Mouse (Mus musculus): ENCODE measurements at regions not wholly inside any gene's neighbourhood (a gene's known extent, or its start where the extent isn't known, plus 50 kb on each side); places are given as distances from the start of the nearest gene placed in this dataset.
A peak's percentile ranks its signal among the peaks of the same experiment; 100 is the strongest.

DNA sequence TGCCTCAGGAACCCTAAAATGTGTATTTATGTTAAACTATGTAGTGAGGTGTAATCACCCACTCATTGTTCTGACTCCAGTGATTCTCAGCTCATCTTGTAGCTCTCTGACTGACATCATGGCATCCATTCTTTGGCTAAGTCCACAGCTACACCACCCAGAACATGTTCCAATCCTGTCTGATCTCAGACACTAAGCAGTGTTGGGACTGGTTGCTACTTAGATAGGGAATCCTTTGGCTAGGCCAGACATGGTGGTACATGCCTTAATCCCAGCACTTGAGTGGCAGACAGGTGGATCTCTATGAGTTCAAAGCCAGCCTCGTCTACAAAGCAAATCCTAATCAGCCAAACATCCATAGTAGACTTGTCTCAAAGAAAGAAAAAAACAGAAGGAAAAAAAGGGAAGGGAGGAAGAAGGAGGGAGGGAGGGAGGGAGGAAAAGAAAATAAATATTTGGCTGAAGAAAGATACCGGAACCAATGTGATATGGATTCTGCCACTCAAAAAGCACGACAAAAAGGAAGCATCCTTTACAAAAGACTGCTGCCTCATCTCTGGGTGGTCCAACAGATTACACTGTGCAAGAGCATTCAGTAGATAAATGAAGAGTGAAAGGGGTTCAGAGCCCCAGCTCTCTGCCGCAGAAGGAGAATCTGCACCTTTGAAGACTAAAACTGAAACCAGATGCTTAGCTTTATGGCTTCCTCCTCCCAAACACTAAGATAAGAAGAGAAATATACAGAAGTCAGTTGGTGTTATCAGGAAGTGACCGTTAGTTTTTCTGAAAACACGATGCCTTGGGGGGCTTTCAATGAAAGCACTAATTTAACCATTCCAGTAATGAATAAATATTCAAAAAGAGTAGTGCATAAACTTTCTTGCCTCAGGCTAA is 51.5 kb upstream of the Med13 start:
- ATAC-seq = no peak
- H3K27ac ChIP-seq = no peak overlapping the region

DNA sequence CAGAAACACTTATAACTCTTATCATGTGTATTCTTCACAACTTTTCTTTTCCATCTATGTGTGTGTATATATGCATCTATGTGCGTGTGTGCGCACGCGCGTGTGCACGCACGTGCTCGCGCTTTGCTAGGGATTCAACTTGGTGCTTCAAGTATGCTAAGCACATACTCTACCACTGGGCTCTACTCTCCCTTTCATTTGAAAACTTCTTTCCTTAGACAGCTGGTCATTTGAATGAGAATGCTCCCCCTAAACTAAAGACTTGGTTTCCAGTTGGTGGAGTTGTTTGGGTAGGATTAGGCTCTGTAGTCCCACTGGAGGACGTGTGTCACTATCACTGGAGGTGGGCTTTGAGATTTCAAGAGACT is 52.2 kb upstream of the Med13 start:
- WGBS = 63% methylated on average over 10 of the region's 10 CpGs

More for the DNA sequence above, 51.5 kb upstream of the Med13 start:
- Histone ChIP-seq H3K9me3 (no peaks in the 10 kb centered on the region), H3K9ac (replicated peaks) (no peak overlapping the region), H3K36me3 (no peaks in the 10 kb centered on the region), H3K27me3 (no peaks in the 10 kb centered on the region; the same call in 1 of the 2 replicates), H3K4me2 (replicated peaks) (no peak overlapping the region), H3K4me3 (replicated peaks) (no peak overlapping the region), H3K4me1 (replicated peaks) (peaks cover 8% of the 10 kb centered on the region)
- 60% methylated on average over 6 of the region's 6 CpGs for WGBS

DNA sequence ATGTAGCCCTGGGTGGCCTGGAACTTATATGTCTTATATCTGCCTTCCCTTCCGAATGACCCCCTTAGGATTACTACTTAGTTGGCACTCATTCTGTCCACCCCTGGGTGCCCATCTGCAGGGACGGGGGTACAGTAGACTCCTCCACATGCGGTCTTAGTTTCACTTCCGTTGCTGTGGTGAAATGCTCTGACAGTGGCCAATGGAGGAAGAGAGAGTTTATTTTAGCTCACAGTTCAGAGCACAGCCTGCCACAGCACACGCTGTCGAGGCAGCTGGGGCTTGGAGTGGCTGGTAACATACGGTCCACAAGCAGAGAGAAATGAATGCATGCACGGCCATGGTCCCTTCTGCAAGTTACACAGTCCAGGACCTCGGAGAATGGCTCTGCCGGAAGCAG is 53.1 kb upstream of the Med13 start:
- H3K27ac ChIP-seq = no peak overlapping the region
- H3K4me1 ChIP-seq (replicated peaks) = peaks cover 8% of the 10 kb centered on the region
- no peak overlapping the region for H3K4me2 ChIP-seq (replicated peaks)
- H3K36me3 ChIP-seq = no peaks in the 10 kb centered on the region
- H3K9ac ChIP-seq (replicated peaks) = no peak overlapping the region
- H3K4me3 ChIP-seq (replicated peaks) = no peak overlapping the region
- H3K27me3 ChIP-seq = no peaks in the 10 kb centered on the region; the same call in 1 of the 2 replicates
- WGBS = 84% methylated on average over 10 of the region's 10 CpGs
- no peak for ATAC-seq
- no peaks in the 10 kb centered on the region for H3K9me3 ChIP-seq

More for the DNA sequence above, 52.2 kb upstream of the Med13 start:
- H3K9me3 ChIP-seq = no peaks in the 10 kb centered on the region
- H3K4me1 ChIP-seq (replicated peaks) = peaks cover 8% of the 10 kb centered on the region
- H3K27ac ChIP-seq = no peak overlapping the region
- H3K9ac ChIP-seq (replicated peaks) = no peak overlapping the region
- no peaks in the 10 kb centered on the region; the same call in 1 of the 2 replicates for H3K27me3 ChIP-seq
- no peak for ATAC-seq
- no peaks in the 10 kb centered on the region for H3K36me3 ChIP-seq
- H3K4me3 ChIP-seq (replicated peaks) = no peak overlapping the region
- no peak overlapping the region for H3K4me2 ChIP-seq (replicated peaks)

DNA sequence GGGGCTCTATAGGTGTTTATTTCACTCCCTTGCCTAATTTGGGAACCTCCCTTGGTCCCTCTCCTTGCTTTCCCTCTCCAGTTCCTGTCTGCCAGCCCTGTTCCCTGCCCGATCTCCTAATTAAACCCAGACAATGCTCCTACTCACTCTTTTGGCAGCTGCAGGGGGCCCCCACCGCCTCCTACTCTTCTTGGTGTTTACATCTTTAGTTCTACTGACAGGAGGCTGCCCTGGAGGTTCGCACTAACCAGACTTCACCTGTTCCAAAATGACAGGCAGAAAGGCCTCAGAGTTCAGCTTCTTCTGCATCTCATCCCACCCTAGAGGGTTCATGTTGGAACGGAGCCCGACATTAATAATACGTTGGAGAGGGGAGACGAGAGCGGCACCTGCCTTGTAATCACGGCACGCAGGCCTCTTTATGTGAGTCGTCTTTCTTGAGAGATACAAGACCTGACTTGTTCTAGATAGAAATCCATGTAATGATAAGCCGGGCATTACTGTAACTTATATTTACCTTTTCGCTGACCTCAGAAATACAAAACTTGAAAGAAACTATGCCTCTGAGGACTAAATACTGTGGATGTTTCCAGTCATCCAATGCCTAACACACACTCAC is 55.5 kb upstream of the Med13 start:
- H3K9me3 ChIP-seq = no peaks in the 10 kb centered on the region
- no peaks in the 10 kb centered on the region; the same call in 1 of the 2 replicates for H3K27me3 ChIP-seq
- 42% methylated on average over 13 of the region's 13 CpGs for WGBS
- H3K27ac ChIP-seq = no peak overlapping the region
- H3K4me1 ChIP-seq (replicated peaks) = peaks cover 24% of the 10 kb centered on the region
- no peak overlapping the region for H3K4me3 ChIP-seq (replicated peaks)
- H3K9ac ChIP-seq (replicated peaks) = no peak overlapping the region
- H3K4me2 ChIP-seq (replicated peaks) = no peak overlapping the region
- H3K36me3 ChIP-seq = no peaks in the 10 kb centered on the region
- no peak for ATAC-seq

DNA sequence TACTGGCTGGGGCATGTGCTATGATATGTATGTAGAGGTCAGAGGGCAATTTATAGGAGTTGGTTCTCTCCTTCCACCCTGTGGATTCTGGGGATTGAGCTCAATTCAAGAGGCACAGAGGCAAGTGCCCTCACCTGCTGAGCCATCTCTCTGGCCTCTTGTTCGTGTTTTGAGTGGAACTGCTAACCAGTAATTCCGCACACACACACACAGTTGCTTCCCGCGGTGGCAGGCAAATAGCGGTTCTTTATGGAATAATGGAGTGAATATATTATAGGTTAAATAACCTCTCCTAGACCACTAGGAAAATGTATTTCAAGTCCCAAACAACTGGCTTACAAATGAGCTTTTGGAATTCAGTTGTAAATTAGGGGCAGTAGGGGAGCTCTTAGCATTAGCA is 59.1 kb upstream of the Med13 start:
- no peaks in the 10 kb centered on the region; the same call in 1 of the 2 replicates for H3K27me3 ChIP-seq
- H3K4me1 ChIP-seq (replicated peaks) = peaks cover 24% of the 10 kb centered on the region
- no peak overlapping the region for H3K27ac ChIP-seq
- no peak overlapping the region for H3K4me3 ChIP-seq (replicated peaks)
- H3K9ac ChIP-seq (replicated peaks) = no peak overlapping the region
- H3K36me3 ChIP-seq = no peaks in the 10 kb centered on the region
- 24% methylated on average over 5 of the region's 5 CpGs for WGBS
- ATAC-seq = no peak
- H3K9me3 ChIP-seq = 0 out of 2 replicates have a peak, but pooled peaks cover 2% of the 10 kb centered on the region
- H3K4me2 ChIP-seq (replicated peaks) = no peak overlapping the region

DNA sequence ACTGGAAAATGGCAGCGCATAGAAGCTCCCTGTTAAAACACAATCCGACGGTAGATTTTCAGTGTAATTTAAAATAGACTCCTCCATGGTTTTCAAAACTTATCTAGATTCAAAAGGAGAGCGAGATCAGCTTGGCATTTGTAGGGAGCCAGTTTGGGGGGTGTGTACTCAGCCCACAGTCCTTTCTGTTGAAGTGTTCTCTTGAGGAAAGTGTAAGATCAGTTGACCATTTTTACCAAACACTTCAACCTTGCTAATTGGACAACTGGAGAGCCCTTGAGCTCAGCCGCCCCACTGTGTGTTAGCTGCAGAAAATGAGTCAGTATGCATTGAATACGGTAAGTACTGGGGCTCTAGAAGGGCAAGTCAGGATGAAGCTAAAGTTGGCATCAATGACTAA is 59.8 kb upstream of the Med13 start:
- Histone ChIP-seq H3K9ac (replicated peaks) (no peak overlapping the region), H3K4me1 (replicated peaks) (peaks cover 24% of the 10 kb centered on the region), H3K36me3 (no peaks in the 10 kb centered on the region), H3K27me3 (no peaks in the 10 kb centered on the region), H3K27ac (0 out of 2 replicates have a peak overlapping the region, but pooled peaks have one; percentile 27), H3K9me3 (0 out of 2 replicates have a peak, but pooled peaks cover 6% of the 10 kb centered on the region), H3K4me2 (replicated peaks) (no peak overlapping the region), H3K4me3 (replicated peaks) (no peak overlapping the region)
- WGBS = 39% methylated on average over 6 of the region's 6 CpGs
- no peak for ATAC-seq

DNA sequence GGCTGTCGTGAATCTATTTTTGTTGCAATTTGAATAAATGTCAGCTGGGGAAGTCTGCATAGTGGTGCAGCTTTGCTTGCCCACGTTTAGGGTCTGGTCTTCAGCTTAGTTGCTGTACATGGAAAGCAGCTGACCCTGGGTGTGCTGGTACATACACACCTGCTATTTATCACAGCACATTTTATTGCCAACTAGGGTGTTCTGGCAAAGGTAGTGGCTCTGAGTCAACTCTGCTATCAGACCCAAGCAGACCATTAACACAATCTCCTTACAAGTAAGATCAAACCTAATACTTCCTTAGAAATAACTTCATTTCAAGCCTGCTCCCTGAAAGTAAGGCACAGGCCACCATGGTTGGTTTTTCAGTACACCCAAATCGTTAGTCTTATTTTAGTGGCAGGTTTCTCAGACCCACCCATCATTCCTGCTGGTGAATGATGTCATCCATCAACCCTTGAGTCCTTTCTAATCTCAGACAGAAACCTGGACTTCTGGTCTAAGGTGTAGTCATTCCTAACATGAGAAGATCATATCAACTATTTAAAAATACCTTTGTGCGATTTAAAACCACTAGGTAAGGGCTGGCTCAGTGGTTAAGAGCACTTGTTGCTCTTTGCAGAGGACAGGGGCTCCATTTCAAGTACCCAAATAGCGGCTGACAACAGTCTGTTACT is 62.5 kb upstream of the Med13 start:
- Histone ChIP-seq H3K27me3 (no peaks in the 10 kb centered on the region), H3K4me2 (replicated peaks) (no peak overlapping the region), H3K4me1 (replicated peaks) (peaks cover 15% of the 10 kb centered on the region), H3K36me3 (no peaks in the 10 kb centered on the region), H3K9ac (replicated peaks) (no peak overlapping the region), H3K27ac (no peak overlapping the region), H3K4me3 (replicated peaks) (no peak overlapping the region), H3K9me3 (0 out of 2 replicates have a peak, but pooled peaks cover 6% of the 10 kb centered on the region)
- no peak for ATAC-seq
- 89% methylated on average over 5 of the region's 5 CpGs for WGBS

DNA sequence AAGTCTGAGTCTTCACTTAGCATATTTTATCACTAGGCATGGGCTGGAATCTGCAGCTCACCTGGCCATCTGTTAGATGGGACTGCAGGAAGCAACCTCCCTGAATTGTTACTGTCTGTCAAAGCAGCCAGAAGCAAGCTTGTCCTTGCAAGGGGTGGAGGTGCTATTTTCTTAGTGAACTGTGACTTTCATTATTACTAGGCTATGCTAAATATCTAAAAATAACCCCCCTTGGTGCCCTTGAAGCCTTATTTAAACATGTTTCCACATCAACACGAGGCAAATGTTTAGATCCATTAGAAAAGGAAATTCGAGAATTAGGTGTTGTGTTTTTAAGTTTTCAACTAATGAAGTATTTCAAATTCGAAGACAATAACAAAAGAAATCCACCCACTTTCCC is 55.5 kb upstream of the Rnft1 start:
- Histone ChIP-seq H3K27ac (no peak overlapping the region), H3K9ac (replicated peaks) (no peak overlapping the region), H3K4me2 (replicated peaks) (no peak overlapping the region), H3K36me3 (no peaks in the 10 kb centered on the region), H3K9me3 (no peaks in the 10 kb centered on the region), H3K4me1 (replicated peaks) (no peaks in the 10 kb centered on the region), H3K4me3 (replicated peaks) (no peak overlapping the region), H3K27me3 (no peaks in the 10 kb centered on the region)
- no peak for ATAC-seq
- 83% methylated on average over 3 of the region's 3 CpGs for WGBS

DNA sequence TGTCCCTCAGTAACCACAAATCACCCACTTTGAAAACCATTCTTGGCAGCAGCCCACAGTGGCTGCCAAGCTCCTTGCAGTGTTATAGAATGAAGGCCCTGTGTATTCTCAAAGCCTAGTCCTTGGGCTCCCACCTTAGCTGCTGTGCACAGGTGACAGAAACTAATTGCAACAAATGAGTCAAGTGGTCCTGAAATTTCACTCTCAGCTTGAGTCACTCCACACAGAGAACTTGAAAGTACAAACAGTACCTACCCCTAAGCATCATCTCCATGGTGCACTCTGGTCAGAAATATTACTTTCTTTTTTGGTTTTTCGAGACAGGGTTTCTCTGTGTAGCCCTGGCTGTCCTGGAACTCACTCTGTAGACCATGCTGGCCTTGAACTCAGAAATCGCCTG is 54.2 kb upstream of the Rnft1 start:
- WGBS = 90% methylated on average over 2 of the region's 2 CpGs
- Histone ChIP-seq H3K27me3 (no peaks in the 10 kb centered on the region), H3K9me3 (no peaks in the 10 kb centered on the region), H3K4me3 (replicated peaks) (no peak overlapping the region), H3K9ac (replicated peaks) (no peak overlapping the region), H3K27ac (no peak overlapping the region), H3K4me2 (replicated peaks) (no peak overlapping the region), H3K4me1 (replicated peaks) (no peaks in the 10 kb centered on the region), H3K36me3 (no peaks in the 10 kb centered on the region)
- no peak for ATAC-seq

DNA sequence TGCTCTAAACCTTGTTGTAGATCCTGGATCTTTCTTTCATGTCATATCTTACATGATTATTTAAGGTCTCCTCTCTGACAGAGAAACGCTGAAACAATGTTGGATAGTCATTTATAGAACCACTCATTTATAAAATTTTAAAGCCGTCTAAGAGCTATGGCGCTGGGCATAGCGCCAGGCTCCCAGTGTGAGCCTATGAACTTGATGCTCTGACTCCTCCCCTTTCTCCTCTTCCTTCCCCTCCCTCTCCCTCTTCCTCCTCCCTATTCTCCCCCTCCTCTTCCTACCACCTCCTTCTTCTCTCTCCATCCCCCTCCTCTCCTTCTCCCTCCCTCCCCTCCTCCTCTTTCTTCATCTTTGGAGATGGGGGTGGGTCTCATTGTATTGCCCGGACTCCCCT is 52.9 kb upstream of the Rnft1 start:
- Histone ChIP-seq H3K4me3 (replicated peaks) (no peak overlapping the region), H3K27ac (no peak overlapping the region), H3K36me3 (no peaks in the 10 kb centered on the region), H3K9ac (replicated peaks) (no peak overlapping the region), H3K4me2 (replicated peaks) (no peak overlapping the region), H3K9me3 (no peaks in the 10 kb centered on the region), H3K4me1 (replicated peaks) (no peaks in the 10 kb centered on the region), H3K27me3 (no peaks in the 10 kb centered on the region)
- WGBS = 89% methylated on average over 5 of the region's 5 CpGs
- no peak for ATAC-seq

DNA sequence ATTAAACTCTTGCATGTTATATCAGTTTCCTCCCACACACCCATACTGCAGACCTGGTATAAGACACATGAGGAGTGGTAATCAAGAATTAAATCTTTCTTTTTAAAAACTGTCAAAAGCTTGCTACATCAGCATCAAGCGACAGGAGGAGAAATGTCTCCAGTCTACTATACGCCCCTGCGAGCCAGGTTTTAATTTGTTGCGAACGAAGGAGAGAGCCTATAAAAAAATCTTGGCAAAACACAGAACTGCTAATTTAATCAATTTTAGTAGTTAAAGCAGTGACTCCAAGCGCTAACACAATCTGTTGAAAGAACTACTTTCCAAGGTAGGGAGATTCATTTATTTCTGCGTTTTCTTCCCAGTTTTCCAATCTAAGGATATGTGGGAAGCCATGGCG is 50.4 kb upstream of the Rnft1 start:
- H3K36me3 ChIP-seq = no peaks in the 10 kb centered on the region
- no peak overlapping the region for H3K27ac ChIP-seq
- H3K4me3 ChIP-seq (replicated peaks) = no peak overlapping the region
- 89% methylated on average over 8 of the region's 8 CpGs for WGBS
- no peaks in the 10 kb centered on the region for H3K9me3 ChIP-seq
- H3K27me3 ChIP-seq = no peaks in the 10 kb centered on the region
- no peak for ATAC-seq
- no peak overlapping the region for H3K4me2 ChIP-seq (replicated peaks)
- no peak overlapping the region for H3K9ac ChIP-seq (replicated peaks)
- H3K4me1 ChIP-seq (replicated peaks) = no peaks in the 10 kb centered on the region
